Mouse (Mus musculus) embryonic facial prominence, embryonic 12.5 days (tissue): ENCODE results near the gene Ppp1r12b. TPM values are rescaled to one million over a fixed set of nuclear protein-coding genes. Genes with fewer than 3 reads are reported as not detected.
"Not testable (repeated sequence)": the region's sequence is repeated elsewhere in the genome, so short reads cannot be mapped to it uniquely, and the experiment has no call there.

ENCODE experiments used
- ATAC-seq: fragments of 200-750 bp; cut with Nextera tagmentation; 2 replicates; pipeline ENCODE4 v1.8.0; 2017; ENCODE audit not compliant: insufficient number of reproducible peaks, insufficient read depth, low FRiP score, low TSS enrichment
- H3K27ac ChIP-seq: fragments of 300-500 bp; sonication (generic); 2 replicates; pipeline ENCODE4 v1.5.1; 2016; ENCODE audit warnings: mild to moderate bottlenecking
- H3K27me3 ChIP-seq: fragments of 300-500 bp; sonication (generic); 2 replicates; pipeline ENCODE4 v1.6.1; 2016; ENCODE audit warnings: mild to moderate bottlenecking, moderate library complexity
- H3K36me3 ChIP-seq: fragments of 300-500 bp; sonication (generic); 2 replicates; pipeline ENCODE4 v1.6.1; 2016; ENCODE audit warnings: mild to moderate bottlenecking
- H3K4me1 ChIP-seq: fragments of 300-500 bp; sonication (generic); 2 replicates; pipeline ENCODE4 v1.6.1; 2016
- H3K4me2 ChIP-seq: fragments of 300-500 bp; sonication (generic); replicated peaks from 2 replicates; pipeline ENCODE4 v1.6.1; 2016; ENCODE audit warnings: mild to moderate bottlenecking, moderate library complexity
- H3K4me3 ChIP-seq: fragments of 300-500 bp; sonication (generic); 2 replicates; pipeline ENCODE4 v1.5.1; 2016; ENCODE audit warnings: mild to moderate bottlenecking
- H3K9ac ChIP-seq: fragments of 300-500 bp; sonication (generic); 2 replicates; pipeline ENCODE4 v1.6.1; 2016; ENCODE audit warnings: mild to moderate bottlenecking, moderate library complexity
- H3K9me3 ChIP-seq: fragments of 300-500 bp; sonication (generic); 2 replicates; pipeline ENCODE4 v1.6.1; 2016; ENCODE audit warnings: mild to moderate bottlenecking, moderate library complexity
- WGBS: fragments of 180-500 bp; shearing (Covaris S2); methylation state at CpG from one replicate; pipeline ENCODE4 v1.1.7; 2016; 5-methylcytosine and 5-hydroxymethylcytosine counted together
- polyA plus RNA-seq: library from polyadenylated mRNA; unstranded; fragments of >200 nt; fragmentation: Nextera tagmentation; extraction: Ambion mirVana; gene quantifications from 2 replicates; pipeline ENCODE4 v1.2.1, GENCODE M21; 2016

Gene Ppp1r12b
- polyA plus RNA-seq, 1 experiment from 2014 or later, result 9.6 TPM

DNA sequence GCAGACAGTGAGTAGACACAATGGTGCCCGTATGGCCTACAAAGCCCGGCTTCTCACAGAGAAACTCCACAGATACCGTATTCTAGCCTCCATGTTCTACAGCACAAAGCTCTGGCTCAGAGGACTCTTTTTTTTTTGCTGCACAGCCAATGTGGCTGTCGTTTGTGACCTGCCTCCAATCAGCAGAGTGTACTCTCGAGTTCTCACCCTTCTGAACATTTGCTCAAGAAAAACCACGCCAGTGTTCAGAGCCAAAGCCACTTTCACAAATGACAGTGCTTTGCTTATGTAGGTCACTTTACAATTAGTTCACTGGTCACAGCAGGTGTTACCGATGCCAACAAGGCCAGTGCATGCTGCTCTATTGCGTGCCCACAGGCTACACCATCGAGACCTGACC lies 107.9 kb downstream of the Ppp1r12b start:
- H3K27me3 ChIP-seq, result no peaks in the 10 kb centered on the region
- no peak overlapping the region for H3K4me3 ChIP-seq
- WGBS, result 79% methylated on average over 9 of the region's 9 CpGs
- H3K9ac ChIP-seq, result no peak overlapping the region
- H3K9me3 ChIP-seq, result no peaks in the 10 kb centered on the region
- H3K4me1 ChIP-seq, result no peaks in the 10 kb centered on the region; the same call in 1 of the 2 replicates
- no peaks in the 10 kb centered on the region for H3K36me3 ChIP-seq
- no peak overlapping the region for H3K4me2 ChIP-seq
- no peak for ATAC-seq
- no peak overlapping the region for H3K27ac ChIP-seq

DNA sequence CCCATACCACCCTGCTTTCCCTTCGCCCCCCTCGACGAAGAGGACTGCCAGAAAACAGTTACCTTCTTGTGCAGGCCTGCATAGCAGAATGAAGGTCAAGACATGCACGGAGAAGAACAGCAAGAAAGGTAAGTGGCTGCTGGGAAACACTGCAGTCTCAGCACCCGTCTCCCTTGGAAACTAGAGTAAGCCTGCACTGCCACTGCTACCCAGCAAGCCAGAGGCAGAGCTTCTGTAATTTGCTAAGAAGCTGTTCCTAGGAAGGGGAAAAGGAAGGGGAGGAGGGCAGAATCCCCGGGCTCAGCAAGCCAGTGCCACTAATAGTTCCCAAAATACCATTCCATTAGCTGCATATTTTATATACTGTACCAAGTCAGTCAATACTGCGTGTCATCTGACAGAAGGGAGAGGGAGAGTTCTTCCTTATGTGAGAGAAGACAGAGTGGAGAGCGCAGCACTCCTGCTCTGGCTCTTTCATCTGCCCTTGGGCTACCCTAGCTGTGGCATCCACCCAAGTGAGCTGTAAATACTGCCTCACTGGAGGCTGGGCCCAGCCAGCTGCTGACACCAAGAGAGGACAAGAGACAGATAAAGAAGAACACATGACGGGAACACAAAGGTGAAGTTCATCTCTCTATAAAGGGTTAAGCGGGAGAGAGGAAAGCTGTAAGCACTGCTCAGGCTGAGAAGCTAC lies 109.3 kb downstream of the Ppp1r12b start:
- Histone ChIP-seq H3K4me3 (no peak overlapping the region), H3K9me3 (no peaks in the 10 kb centered on the region), H3K27me3 (no peaks in the 10 kb centered on the region), H3K36me3 (no peaks in the 10 kb centered on the region), H3K9ac (no peak overlapping the region), H3K4me2 (no peak overlapping the region), H3K4me1 (no peaks in the 10 kb centered on the region; the same call in 1 of the 2 replicates), H3K27ac (no peak overlapping the region)
- ATAC-seq, result no peak
- 70% methylated on average over 10 of the region's 10 CpGs for WGBS

DNA sequence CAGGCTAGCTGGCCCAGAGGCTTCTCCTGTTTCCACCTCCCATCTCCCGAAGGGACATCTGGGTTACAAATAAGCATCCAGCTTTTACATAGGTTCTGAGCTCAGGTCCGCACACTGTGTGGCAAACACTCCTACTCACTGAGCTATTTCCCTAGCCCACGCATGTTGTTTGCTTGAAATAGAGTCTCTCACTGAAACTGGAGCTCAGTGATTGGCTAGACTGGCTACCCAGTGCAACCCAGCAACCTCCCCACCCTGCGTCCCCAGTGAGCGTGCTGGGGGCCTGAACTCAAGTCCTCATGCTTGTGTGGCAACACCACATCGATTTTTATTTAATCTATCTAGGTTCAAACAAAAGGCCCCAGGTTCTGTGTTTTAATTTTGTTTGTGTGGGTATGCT lies 112.4 kb downstream of the Ppp1r12b start:
- no peak overlapping the region for H3K27ac ChIP-seq
- no peak for ATAC-seq
- H3K36me3 ChIP-seq, result no peaks in the 10 kb centered on the region
- no peaks in the 10 kb centered on the region for H3K27me3 ChIP-seq
- H3K4me2 ChIP-seq, result no peak overlapping the region
- WGBS, result 88% methylated on average over 6 of the region's 6 CpGs
- H3K4me3 ChIP-seq, result no peak overlapping the region
- no peak overlapping the region for H3K9ac ChIP-seq
- H3K9me3 ChIP-seq, result no peaks in the 10 kb centered on the region
- no peaks in the 10 kb centered on the region; the same call in 1 of the 2 replicates for H3K4me1 ChIP-seq

DNA sequence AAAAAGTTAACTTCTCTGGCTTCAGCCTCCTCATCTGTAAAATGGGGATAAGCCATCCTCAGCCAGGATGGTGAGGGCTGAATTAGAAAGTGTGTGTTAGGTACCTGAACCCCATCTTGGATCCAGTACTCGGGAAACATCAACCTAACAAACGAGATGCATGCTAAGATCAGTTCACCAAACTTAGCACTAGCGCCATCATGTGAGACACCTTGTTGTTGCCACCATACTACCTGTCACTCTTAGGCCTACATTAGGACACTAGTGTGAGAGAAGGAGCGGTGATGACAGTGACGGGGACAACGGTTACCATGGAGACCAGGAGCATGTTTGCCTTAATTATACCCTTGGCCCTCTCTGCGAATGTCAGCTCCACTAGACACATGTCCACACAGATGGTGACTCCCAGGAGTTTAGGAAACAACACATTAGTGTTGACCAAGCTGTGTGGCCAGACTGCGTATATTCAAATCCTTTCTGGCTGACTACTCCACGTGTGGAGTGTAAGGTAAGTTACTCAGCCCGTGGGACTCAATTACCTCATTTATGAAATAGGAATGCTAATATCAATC lies 118.7 kb downstream of the Ppp1r12b start:
- Histone ChIP-seq H3K27ac (no peak overlapping the region), H3K4me1 (no peaks in the 10 kb centered on the region), H3K27me3 (no peaks in the 10 kb centered on the region), H3K9ac (no peak overlapping the region), H3K4me3 (no peak overlapping the region), H3K9me3 (no peaks in the 10 kb centered on the region), H3K36me3 (peaks cover 22% of the 10 kb centered on the region), H3K4me2 (no peak overlapping the region)
- 67% methylated on average over 10 of the region's 10 CpGs for WGBS
- ATAC-seq, result no peak

DNA sequence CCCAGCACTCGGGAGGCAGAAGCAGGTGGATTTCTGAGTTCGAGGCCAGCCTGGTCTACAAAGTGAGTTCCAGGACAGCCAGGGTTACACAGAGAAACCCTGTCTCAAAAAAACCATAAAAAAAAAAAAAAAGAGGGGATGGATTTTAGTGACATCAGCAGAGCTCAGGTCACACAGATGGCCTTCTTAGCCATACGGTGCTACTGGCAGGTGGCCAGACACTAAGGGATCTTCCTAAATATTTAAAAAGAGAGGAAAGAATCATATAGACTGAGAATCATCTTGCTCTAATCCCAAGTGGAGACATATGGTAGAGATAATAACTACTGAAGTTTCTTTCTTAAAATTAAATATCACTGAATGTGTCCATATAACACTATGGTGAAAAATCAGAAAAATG lies 124.9 kb downstream of the Ppp1r12b start:
- not testable (repeated sequence) for H3K9me3 ChIP-seq, H3K4me2 ChIP-seq, H3K4me1 ChIP-seq, H3K27ac ChIP-seq, ATAC-seq, H3K9ac ChIP-seq, H3K4me3 ChIP-seq, H3K27me3 ChIP-seq
- 87% methylated on average over 3 of the region's 3 CpGs for WGBS
- peaks cover 21% of the 10 kb centered on the region for H3K36me3 ChIP-seq

DNA sequence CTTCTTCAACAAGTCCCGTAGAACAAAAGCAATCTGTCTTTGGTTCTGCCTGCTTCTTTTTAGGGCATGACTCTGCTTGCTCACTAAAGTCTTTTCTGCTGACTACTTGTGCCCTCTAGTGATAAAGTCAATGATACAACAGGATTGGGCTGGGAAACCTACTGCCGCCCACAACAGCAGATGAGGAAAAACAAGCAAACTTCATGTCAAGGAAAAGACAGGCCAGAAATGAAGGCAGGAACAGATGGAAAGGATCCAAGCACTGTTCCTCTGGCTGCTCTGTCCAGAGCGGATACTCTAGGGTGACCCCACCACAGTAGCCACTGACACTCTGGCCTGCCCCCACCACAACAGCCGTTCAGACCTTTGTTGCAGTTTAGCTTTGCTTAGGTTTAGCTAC lies 126.1 kb downstream of the Ppp1r12b start:
- no peak for ATAC-seq
- Histone ChIP-seq H3K27ac (no peak overlapping the region), H3K9me3 (no peaks in the 10 kb centered on the region), H3K27me3 (no peaks in the 10 kb centered on the region), H3K4me3 (no peak overlapping the region), H3K36me3 (peaks cover 9% of the 10 kb centered on the region; the same call in 1 of the 2 replicates), H3K9ac (no peak overlapping the region), H3K4me2 (no peak overlapping the region), H3K4me1 (no peaks in the 10 kb centered on the region)
- 49% methylated on average over 4 of the region's 4 CpGs for WGBS

DNA sequence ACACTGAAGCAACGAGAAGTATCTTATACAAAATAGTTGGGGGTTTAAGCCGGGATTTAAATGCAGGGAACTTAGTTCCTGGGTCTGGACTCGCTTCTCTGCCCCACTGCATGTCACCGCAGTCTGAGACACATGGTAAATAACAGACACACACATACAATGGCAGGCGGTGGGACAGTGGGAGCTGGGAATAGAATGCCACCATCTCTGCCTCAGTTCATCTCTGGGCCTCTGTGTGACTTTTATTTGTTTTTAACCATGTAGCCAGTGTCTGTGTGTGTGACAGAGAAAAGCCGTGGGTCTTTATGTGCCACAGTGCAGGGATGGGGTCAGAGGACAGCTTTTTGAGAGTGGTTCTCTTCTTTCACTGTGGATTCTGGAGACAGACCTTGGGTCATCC lies 130.8 kb downstream of the Ppp1r12b start:
- peaks cover 6% of the 10 kb centered on the region; the same call in 1 of the 2 replicates for H3K4me1 ChIP-seq
- H3K27ac ChIP-seq, result no peak overlapping the region
- ATAC-seq, result no peak
- 71% methylated on average over 6 of the region's 6 CpGs for WGBS
- no peak overlapping the region for H3K9ac ChIP-seq
- H3K27me3 ChIP-seq, result no peaks in the 10 kb centered on the region
- H3K4me2 ChIP-seq, result no peak overlapping the region
- H3K36me3 ChIP-seq, result no peaks in the 10 kb centered on the region
- H3K9me3 ChIP-seq, result no peaks in the 10 kb centered on the region
- no peak overlapping the region for H3K4me3 ChIP-seq

DNA sequence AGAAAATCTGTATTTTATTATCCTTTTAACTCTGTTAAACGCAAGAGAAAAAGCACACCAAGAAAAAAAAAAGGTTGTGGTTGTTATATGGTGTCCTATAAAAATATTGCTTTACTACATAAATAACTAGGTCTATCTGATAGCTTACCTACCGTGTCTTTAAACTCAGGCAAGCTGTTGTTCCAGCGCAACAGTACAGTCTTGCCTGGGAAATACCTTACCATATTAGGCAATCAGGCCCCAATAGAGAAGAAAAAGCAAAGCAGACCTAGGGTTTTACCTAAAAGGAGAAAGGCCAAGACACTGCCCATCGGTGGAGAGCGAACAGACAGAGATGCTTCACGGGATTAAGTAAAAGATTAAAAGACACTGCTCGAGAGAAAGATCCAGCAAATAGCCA lies 131.9 kb downstream of the Ppp1r12b start:
- no peak overlapping the region for H3K27ac ChIP-seq
- no peaks in the 10 kb centered on the region for H3K36me3 ChIP-seq

DNA sequence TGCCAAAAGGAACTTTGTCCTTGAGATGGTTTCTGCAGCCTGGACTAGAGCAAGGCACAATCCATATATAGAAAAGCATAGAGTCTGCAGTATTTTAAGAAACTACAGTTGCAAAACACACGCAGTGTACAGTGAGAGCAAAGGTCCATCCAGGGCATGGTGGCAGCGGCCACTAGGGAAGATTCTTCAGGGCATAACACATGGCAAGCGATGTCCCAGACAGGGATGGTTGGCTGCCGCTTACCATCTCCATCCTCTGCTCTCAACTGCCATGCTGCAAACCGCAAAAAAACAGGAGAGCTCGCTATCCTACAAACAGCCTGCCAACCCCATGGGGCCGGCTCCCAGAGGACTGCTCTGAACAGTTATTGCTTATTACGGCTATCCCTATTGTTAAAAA lies 132.4 kb downstream of the Ppp1r12b start:
- Histone ChIP-seq H3K9ac (no peak overlapping the region), H3K36me3 (no peaks in the 10 kb centered on the region), H3K4me2 (no peak overlapping the region), H3K27ac (0 out of 2 replicates have a peak overlapping the region, but pooled peaks have one; percentile 23), H3K27me3 (no peaks in the 10 kb centered on the region), H3K4me1 (peaks cover 6% of the 10 kb centered on the region; the same call in 1 of the 2 replicates), H3K9me3 (no peaks in the 10 kb centered on the region), H3K4me3 (no peak overlapping the region)
- ATAC-seq, result no peak
- 70% methylated on average over 8 of the region's 8 CpGs for WGBS

More for the DNA sequence above, 131.9 kb downstream of the Ppp1r12b start:
- H3K27me3 ChIP-seq, result no peaks in the 10 kb centered on the region
- H3K4me2 ChIP-seq, result no peak overlapping the region
- ATAC-seq, result no peak
- 37% methylated on average over 7 of the region's 7 CpGs for WGBS
- no peaks in the 10 kb centered on the region for H3K9me3 ChIP-seq
- H3K9ac ChIP-seq, result no peak overlapping the region
- peaks cover 6% of the 10 kb centered on the region; the same call in 1 of the 2 replicates for H3K4me1 ChIP-seq
- H3K4me3 ChIP-seq, result no peak overlapping the region

DNA sequence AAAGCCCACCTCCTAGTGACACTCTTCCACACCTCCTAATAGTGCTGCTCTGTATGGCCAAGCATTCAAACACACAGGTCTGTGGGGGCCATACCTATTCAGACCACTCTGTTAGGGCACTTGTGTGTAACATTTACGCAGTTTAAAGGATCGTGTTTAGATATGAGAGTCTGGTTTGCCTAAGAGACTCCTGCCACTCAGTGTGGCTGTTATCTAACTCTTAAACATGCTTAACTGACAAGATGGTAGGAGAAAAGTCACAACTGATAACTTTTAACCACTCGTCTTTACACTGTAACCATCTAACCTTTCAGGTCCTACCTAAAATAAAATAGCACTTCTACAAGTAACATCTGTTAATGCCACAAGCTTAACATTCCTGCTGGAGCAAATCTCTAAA lies 134.9 kb downstream of the Ppp1r12b start:
- H3K4me2 ChIP-seq, result no peak overlapping the region
- no peaks in the 10 kb centered on the region for H3K9me3 ChIP-seq
- H3K4me3 ChIP-seq, result no peak overlapping the region
- ATAC-seq, result no peak
- H3K27me3 ChIP-seq, result no peaks in the 10 kb centered on the region
- WGBS, result 84% methylated on average over 3 of the region's 3 CpGs
- H3K9ac ChIP-seq, result no peak overlapping the region
- H3K27ac ChIP-seq, result no peak overlapping the region
- H3K4me1 ChIP-seq, result peaks cover 11% of the 10 kb centered on the region; the same call in 1 of the 2 replicates
- no peaks in the 10 kb centered on the region for H3K36me3 ChIP-seq

DNA sequence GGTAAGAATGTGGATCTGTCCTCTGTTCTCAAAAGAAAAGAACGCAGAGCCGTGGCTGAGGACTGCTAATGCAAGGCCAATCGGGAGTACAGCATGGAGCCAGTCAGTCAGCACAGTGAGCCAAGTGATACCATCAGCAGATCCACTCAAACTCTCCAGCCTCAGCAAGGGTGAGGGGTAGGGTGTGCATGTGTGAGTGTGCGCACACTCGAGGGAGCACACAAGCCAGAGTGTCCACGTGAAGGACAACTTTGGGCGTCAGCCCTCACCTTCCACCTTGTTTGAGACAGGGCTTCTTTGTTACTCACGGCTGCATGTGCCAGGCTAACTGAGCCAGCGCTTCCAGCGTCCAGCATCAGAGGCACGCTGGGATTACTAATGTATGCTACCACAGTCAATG lies 136.5 kb downstream of the Ppp1r12b start:
- H3K4me1 ChIP-seq, result peaks cover 11% of the 10 kb centered on the region; the same call in 1 of the 2 replicates
- no peak overlapping the region for H3K27ac ChIP-seq
- no peak overlapping the region for H3K4me2 ChIP-seq
- WGBS, result 89% methylated on average over 11 of the region's 11 CpGs
- ATAC-seq, result no peak
- no peak overlapping the region for H3K4me3 ChIP-seq
- no peaks in the 10 kb centered on the region for H3K36me3 ChIP-seq
- H3K9me3 ChIP-seq, result no peaks in the 10 kb centered on the region
- no peaks in the 10 kb centered on the region for H3K27me3 ChIP-seq
- H3K9ac ChIP-seq, result no peak overlapping the region

DNA sequence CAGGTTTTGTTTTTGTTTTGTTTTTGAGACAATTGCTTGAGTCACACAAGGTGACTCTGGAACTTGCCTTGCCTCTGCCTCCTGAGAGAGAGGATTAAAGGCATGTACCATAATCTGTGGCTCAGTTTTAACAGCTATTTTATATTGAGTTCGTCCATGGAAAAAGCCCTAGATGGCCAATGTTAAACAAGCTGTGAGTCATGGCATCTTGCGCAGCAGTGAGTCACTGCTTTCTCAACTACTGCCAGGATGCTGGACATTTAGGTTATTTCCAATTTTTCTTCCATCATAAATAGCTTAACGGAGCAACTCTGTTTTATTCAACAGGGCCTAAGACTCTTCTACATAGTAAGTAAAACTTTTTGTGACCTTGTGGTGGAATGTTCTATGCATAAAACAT lies 137.0 kb downstream of the Ppp1r12b start:
- ATAC-seq, result no peak
- Histone ChIP-seq H3K9ac (no peak overlapping the region), H3K4me1 (peaks cover 11% of the 10 kb centered on the region; the same call in 1 of the 2 replicates), H3K9me3 (no peaks in the 10 kb centered on the region), H3K4me2 (no peak overlapping the region), H3K27ac (no peak overlapping the region), H3K4me3 (no peak overlapping the region), H3K27me3 (no peaks in the 10 kb centered on the region), H3K36me3 (no peaks in the 10 kb centered on the region)
- 95% methylated on average over 3 of the region's 3 CpGs for WGBS
